Mouse (Mus musculus) brain, embryonic 18.5 days (tissue): ENCODE measurements around the gene Nedd4.

Experiments used
- DNase-seq: peaks from one replicate; pipeline ENCODE4 v3.0.0-alpha.2; 2012; ENCODE audit warnings: low read depth, low spot score

The Nedd4 gene

DNA sequence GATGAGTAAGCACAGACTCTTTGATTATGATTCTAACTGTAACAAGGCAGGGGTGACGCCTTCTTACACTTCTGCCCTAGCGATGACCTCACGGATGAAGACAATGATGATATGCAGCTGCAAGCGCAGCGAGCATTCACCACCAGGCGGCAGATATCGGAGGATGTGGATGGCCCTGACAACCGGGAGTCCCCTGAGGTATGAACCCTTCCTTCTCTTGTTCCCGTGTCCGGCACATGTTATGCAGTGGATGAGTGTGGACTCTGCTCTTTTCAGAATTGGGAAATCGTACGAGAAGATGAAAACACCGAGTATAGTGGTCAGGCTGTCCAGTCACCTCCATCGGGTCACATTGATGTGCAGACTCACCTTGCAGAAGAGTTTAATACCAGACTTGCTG lies 59.1 kb downstream of the Nedd4 start:
- DNase-seq: no peak

GRCm38 (mm10) chr9:72722622-72723021 lies 60.5 kb downstream of the Nedd4 start:
- no peak for DNase-seq

GRCm38 (mm10) chr9:72724491-72725221 lies 62.5 kb downstream of the Nedd4 start:
- no peak for DNase-seq

DNA sequence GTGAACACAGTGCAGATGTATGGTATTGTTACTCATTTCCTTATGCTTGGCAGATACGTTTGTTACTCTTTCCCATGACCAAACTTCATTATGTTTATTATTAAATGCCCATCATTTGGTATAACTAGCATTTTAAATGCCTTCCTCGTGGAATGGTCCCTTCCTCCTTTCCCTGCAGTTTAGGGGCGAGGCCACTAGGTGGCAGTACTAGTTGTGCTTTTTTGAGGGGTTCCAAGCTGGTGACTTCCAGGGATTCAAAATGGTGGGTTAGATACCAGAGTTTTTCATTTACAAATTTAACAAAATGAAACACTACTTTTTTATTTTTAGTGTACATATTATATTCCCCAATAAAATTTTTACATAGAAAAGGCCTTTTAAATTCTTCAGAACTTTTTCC lies 71.8 kb downstream of the Nedd4 start:
- DNase-seq: no peak

- DNase-seq: no peak
Observed at GRCm38 (mm10) chr9:72735822-72736410, 73.8 kb downstream of the Nedd4 start.

GRCm38 (mm10) chr9:72741206-72741605 lies 79.1 kb downstream of the Nedd4 start:
- no peak for DNase-seq

DNA sequence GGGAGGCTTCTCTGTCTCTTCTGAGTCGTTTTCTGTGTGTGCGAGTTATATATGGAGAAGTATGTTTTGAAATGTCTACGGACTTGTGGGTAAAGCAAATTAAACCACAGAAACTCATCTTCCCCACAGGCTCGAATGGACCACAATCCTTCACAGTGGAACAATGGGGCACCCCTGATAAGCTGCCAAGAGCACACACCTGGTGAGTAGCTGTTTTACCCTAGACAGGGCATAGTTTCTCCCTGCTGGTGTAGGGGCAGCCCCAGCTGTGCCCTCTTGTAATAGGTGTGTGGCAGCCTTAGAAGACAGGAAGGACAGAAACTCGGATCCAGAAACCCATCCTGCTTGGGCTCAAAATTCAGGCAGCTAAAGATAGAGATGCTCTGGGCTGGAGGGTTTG lies 84.1 kb downstream of the Nedd4 start:
- DNase-seq: no peak

DNA sequence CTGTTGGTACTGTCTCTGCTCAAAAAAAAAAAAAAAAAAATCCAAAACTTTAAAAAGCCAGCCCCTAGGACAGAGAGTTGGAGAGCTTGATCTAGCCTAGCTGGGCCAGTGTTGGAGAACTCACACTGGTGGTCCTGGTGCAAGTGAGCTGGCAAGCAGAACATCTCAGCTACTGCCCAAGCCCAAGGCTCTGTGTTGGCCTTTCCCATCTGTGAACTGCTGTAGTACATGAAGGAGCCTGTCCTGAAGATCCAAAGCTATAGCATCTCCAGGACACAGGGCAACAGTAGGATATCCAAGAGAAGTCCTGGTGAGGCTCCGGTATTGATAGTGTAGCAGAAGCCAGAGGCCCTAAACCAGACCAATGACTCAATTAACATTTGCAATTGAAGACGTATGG lies 88.1 kb downstream of the Nedd4 start:
- DNase-seq: no peak

DNA sequence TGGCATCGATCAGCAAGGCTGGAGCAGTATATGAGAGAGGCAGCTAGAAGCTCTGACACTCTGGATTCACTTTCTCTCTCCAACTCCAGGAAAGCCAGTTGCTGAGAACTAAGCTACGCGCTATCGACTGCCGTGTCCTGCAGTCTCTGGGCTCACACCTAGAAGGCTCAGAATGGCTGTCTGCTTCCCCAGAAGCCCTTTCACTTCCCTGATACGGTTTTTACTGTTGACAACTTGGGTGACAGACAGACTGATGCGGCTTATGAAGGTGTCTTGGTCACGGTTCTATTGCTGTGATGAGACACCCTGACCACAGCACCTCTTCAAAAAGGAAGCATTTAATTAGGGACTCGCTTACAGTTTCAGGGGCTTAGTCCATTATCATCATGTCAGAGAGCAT lies 90.5 kb downstream of the Nedd4 start:
- no peak for DNase-seq

DNA sequence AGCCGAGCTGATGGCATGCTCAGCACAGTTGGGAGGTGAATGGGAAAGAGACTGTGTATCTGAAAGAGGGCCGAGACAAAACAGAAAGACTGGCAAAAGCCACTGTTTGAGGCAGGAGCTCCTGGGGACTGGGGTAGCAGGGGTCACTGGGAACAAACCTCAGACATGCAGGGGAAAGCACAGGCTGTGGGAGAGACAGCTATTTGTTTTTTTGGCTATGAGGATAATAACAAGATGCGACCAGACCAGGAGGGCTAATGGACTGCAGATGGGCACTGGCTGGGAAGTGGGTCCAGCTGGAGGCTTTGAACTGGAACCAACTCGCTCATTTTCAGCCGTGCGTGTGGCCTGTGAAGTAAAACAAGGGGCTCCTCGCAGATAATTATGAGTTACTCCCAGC lies 91.6 kb downstream of the Nedd4 start:
- no peak for DNase-seq

- DNase-seq: no peak
Observed at GRCm38 (mm10) chr9:72757143-72757542, 95.0 kb downstream of the Nedd4 start.

DNA sequence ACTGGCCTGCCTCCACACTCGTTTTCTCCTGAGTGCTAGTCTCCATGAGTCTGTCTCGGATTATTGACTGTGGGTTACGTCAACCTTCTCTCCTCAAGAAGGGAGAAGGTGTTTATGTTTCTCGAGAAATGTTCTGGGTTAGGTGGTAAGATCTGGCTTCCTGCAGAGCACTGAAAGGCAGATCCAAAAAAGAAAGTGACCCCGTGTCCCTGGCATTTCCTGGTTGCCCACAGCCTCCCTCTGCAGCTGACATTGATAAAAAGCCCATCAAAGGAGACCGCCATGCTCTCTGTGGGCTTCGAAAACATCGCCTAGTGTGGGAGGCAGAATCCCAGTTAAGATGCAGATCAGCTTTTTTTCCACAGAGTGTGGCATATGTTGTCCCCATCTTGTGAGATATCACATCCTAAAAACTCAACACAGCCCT lies 96.6 kb downstream of the Nedd4 start:
- DNase-seq: no peak

DNA sequence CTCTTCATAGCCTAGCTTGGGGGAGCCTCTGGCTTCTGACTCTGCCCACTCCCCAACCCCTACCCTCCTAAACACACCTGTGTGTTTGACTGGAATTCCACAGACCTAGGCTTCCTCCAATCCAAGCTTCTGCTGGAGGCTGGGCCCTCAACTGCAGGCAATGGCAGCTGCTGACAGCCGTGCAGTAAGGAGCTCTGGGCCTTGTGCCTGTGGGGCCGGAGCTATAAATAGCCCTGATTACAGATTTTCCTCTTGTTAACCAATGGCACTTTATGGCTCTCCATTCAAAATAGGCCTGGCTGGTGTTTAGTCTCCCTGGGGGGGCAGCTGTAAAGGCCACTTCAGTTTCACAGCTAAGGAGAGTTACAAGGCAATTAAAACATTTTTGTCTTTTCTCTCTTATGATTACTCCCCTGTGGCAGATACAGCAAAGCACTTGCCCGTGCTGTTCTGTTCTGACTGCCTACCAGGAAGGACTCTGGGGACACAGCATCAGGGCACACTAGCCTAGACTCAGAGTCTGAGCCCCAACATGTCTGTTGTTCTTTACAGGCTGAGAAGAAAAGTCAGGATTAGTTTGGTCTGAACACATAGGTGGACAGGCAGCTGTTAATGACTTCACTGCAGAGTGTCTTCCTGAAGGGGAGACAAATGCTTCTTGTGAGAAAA lies 101.0 kb downstream of the Nedd4 start:
- peak; percentile 20 for DNase-seq

DNA sequence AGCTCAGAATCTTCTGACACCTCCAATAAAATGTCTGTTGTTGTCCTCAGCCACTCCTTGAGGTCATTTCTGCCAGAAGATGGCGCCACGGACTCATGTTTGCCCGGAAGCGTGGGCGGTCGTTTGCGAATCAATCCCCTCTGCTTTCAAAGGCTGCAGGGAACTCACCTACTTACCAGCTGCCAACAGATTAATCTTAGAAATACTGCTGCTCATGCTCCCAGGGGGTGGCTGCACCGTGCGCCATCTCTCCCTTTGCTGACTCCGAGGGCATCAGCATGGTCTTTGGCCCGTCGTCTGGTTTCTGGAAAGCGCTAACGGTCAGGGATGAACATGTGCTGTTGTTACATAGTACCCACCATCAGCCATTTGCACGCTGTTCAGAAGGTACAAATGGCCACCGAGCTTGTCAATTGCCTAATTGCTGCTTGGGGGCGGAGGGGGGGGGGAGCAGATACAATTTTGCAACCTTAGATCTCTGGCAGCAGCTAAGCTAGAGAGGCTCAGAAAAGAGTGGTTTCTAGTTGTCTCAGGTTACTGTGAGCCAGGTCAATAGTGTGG lies 104.7 kb downstream of the Nedd4 start:
- peak; percentile 70 for DNase-seq

- no peak for DNase-seq
Observed at GRCm38 (mm10) chr9:72775022-72775421, 112.9 kb downstream of the Nedd4 start.

GRCm38 (mm10) chr9:72779004-72779403 lies 116.9 kb downstream of the Nedd4 start:
- DNase-seq: no peak

DNA sequence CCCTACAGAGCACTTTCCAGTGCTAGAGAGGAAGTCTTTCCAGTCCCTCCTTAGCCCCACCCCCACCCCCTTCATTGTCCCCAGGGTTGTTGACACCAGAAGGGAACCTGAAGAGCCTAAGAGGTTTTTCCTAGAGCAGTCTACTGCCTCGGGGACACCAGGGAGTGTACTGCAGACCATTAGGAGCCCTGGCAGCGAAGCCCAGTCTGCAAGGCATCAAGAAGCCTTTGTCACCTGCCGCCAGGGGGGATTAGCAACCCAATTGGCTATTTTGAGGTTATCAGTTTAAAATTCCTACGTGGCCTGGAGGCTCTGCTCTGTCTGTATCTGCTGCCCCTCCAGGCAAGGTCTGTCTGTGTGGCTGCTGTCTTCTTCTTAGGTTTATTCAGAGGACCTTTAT lies 117.6 kb downstream of the Nedd4 start:
- DNase-seq: no peak

DNA sequence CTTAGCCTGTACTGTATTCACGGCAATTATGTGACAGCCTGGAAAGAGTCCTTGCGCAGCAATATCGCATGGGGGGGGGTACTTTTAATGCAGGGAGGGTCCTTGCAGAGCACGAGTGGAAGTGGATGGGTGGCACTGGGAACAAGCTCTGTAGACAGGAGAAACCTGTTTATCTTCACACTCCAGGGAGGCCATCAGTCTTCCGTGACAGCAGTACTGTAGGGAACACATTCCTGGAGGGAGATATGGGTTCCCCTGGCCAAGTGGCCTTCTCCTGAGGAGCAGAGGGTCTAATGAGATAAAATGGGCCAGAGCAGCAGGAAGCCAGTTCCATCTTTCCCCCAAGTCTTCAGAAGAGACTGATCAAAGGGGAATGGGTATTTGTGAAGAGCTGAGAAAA lies 118.5 kb downstream of the Nedd4 start:
- no peak for DNase-seq

GRCm38 (mm10) chr9:72781466-72781865 lies 119.3 kb downstream of the Nedd4 start:
- no peak for DNase-seq

- no peak for DNase-seq
Observed at GRCm38 (mm10) chr9:72782121-72782520, 120.0 kb downstream of the Nedd4 start.

- no peak for DNase-seq
Observed at GRCm38 (mm10) chr9:72787732-72788131, 125.6 kb downstream of the Nedd4 start.

- no peak for DNase-seq
Observed at GRCm38 (mm10) chr9:72790530-72791212, 128.5 kb downstream of the Nedd4 start.
